Mouse (Mus musculus): ENCODE results near the gene Ccdc63. TPM values are rescaled to one million over a fixed set of nuclear protein-coding genes. Genes with fewer than 3 reads are reported as not detected.

The Ccdc63 gene
- polyA plus RNA-seq, 1 experiment from 2014 or later: not detected

DNA sequence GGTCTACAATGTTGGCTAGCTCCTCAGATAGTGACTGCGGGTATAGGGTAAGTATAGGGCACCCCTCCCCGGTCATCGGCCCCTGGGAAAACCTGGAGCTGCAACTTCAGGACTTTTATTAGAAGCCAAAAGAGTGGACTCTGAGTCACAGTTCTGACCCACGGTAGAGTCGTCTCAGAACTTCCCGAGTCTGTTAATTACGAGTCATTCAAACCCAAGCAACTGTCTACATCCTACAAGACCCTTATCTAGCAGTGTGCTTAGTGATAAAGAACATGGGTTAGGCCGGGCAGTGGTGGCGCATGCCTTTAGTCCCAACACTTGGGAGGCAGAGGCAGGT is 7.6 kb downstream of the Ccdc63 start:
- Histone ChIP-seq H3K27ac (ENCODE audit: low read depth) (no peak overlapping the region), H3K9ac (ENCODE audit: low read length) (no peak overlapping the region), H3K4me1 (replicated peaks; ENCODE audit: control insufficient read depth, insufficient read depth, low read length) (peaks cover 9% of the 10 kb centered on the region), H3K4me3 (ENCODE audit: low read depth, low read length) (no peak overlapping the region), H3K9me3 (ENCODE audit: control insufficient read depth, low read length) (no peaks in the 10 kb centered on the region), H3K27me3 (replicated peaks; ENCODE audit: control insufficient read depth, insufficient read depth, low read length) (no peaks in the 10 kb centered on the region), H3K4me2 (ENCODE audit: low read length) (no peak overlapping the region), H3K36me3 (ENCODE audit: control insufficient read depth, insufficient read depth, low read length) (no peaks in the 10 kb centered on the region)
- DNase-seq (ENCODE audit: low spot score) (no peak), ATAC-seq (replicated peaks; ENCODE audit: low FRiP score, low TSS enrichment, low read depth) (no peak)
- 85% methylated on average over 9 of the region's 9 CpGs for WGBS

DNA sequence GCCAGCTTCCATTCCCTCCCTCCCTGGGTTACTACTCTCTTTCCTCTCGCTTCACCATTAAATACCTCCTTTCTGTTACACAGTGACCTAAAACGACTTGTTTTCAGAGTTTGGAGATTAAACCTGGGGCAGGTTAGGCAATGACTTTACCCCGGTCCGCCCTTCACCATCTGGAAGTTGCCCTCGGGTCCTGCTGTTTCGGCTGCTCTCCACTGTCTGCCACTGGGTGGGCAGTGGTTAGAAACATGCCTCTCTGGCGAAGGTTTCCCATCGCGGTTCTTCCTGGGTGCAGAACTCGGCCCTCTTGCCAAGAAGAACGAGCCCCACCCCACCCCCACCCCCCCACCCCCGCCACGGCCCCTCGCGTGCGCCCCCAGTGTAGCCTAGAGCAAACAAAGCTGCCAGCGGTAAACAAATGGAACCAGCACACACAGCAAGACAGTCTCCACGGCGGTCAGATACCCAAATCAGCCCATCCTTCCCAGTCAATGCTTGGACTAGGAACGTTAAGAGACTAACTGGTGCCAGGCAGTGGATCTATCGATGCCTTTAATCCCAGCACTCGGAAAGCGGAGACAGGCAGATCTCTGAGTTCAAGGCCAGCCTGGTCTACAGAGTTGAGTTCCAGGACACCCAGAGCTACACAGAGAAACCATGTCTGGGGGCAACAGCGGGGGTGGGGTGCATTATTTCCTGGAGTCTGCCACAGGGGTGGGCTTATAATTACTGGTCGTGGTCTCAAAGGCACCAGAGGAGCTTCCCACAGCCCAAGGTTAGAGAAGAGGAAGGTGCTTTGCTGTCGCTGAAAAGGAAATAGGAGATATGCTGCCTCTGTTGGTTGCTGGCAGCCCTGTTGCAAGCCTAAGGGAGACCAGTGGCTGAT is 8.2 kb downstream of the Ccdc63 start:
- no peak for ATAC-seq (replicated peaks; ENCODE audit: low FRiP score, low TSS enrichment, low read depth)
- no peaks in the 10 kb centered on the region for H3K36me3 ChIP-seq (ENCODE audit: control insufficient read depth, insufficient read depth, low read length)
- H3K9ac ChIP-seq (ENCODE audit: low read length): no peak overlapping the region
- no peak overlapping the region for H3K27ac ChIP-seq (ENCODE audit: low read depth)
- 20% methylated on average over 26 of the region's 26 CpGs for WGBS
- DNase-seq (ENCODE audit: low spot score): no peak
- H3K4me1 ChIP-seq (replicated peaks; ENCODE audit: control insufficient read depth, insufficient read depth, low read length): peaks cover 9% of the 10 kb centered on the region
- no peaks in the 10 kb centered on the region for H3K9me3 ChIP-seq (ENCODE audit: control insufficient read depth, low read length)
- peak overlapping the region; percentile 28 for H3K4me3 ChIP-seq (ENCODE audit: low read depth, low read length)
- no peaks in the 10 kb centered on the region for H3K27me3 ChIP-seq (replicated peaks; ENCODE audit: control insufficient read depth, insufficient read depth, low read length)
- H3K4me2 ChIP-seq (ENCODE audit: low read length): peak overlapping the region; percentile 79

DNA sequence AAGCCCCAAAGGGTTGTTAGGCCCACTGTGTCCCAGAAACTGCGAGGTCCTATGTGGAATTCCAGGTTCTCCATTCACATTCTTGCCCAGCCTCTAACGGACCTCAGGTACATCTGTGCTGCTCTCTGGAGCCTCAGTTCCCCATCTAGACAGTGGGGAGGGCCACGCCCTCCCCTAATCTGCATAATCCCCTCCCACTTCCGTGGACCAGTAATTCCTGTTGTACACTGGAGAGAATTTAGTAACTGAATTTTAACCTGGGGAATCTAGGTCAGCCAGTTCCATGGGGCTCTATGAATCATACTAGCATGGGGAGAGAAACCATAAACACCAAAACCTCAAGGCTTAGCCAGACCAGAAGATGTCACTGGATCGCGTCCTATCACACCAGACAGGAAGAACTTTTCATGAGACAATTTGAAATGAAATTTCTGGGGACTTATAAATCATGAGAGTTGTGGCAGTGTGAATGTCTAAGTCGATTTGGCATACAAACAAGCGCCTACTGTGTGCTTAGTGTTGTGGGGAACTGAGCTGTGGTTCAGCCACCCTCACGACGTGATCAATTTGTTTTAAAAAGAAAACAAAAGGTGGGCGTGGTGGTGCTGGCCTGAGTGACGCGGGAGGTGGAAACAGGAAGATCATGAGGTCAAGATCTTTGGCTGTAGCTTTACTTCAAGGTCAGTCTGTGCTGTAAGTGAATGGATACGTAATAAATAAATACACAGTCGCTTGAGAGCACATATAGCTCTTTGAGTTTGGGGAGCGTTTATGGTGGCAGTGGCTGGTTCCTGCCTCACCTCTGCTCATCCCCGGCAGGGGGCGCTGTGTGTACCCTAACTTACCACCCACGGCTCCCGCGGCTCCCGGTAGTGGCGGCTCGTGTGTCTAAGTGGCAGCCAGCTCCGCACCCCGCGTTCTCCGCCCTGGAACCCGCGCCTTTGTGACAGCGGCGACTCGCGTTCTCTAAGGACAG is 9.3 kb downstream of the Ccdc63 start:
- Histone ChIP-seq H3K4me2 (ENCODE audit: low read length) (peak overlapping the region; percentile 79), H3K4me1 (replicated peaks; ENCODE audit: control insufficient read depth, insufficient read depth, low read length) (peaks cover 9% of the 10 kb centered on the region), H3K36me3 (ENCODE audit: control insufficient read depth, insufficient read depth, low read length) (no peaks in the 10 kb centered on the region), H3K9me3 (ENCODE audit: control insufficient read depth, low read length) (no peaks in the 10 kb centered on the region), H3K9ac (ENCODE audit: low read length) (no peak overlapping the region), H3K4me3 (ENCODE audit: low read depth, low read length) (peak overlapping the region; percentile 28), H3K27me3 (replicated peaks; ENCODE audit: control insufficient read depth, insufficient read depth, low read length) (no peaks in the 10 kb centered on the region), H3K27ac (ENCODE audit: low read depth) (no peak overlapping the region)
- ATAC-seq (replicated peaks; ENCODE audit: low FRiP score, low TSS enrichment, low read depth): no peak; the same call in 1 of the 2 replicates
- 11% methylated on average over 34 of the region's 34 CpGs for WGBS
- peak; percentile 94 for DNase-seq (ENCODE audit: low spot score)

DNA sequence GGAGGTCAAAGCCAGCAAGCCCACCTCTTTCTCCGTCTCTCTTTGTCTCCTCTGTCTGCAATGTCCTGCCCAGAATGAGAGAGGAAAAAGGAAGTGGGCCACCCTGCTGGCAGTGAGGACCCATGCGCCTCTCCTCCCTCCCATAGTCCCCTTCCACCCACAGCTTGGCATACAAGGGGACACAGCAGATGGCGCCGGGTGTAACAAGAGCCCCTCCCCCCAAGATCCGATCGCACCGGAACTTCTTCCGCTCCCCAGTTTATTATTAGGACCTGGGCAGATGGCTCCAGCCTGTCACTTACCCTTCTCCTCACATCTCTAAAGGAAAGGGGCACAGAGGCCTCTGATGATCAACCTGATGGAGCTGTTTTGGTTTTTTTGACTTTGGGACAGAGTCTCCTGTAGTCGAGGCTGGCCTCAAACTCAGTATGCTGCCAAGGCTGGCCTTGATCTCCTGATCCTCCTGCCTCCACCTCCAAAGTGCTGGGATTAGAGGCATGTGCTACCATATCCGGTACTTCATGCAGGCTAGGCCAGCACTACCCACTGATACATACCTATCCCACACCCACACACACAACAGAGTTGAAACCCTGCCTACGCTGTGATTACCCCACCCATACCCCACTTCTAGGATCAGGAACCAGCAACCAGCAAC is 10.2 kb downstream of the Ccdc63 start:
- H3K27ac ChIP-seq (ENCODE audit: low read depth): no peak overlapping the region
- H3K9ac ChIP-seq (ENCODE audit: low read length): no peak overlapping the region
- 79% methylated on average over 11 of the region's 11 CpGs for WGBS
- H3K4me2 ChIP-seq (ENCODE audit: low read length): no peak overlapping the region
- H3K27me3 ChIP-seq (replicated peaks; ENCODE audit: control insufficient read depth, insufficient read depth, low read length): no peaks in the 10 kb centered on the region
- no peaks in the 10 kb centered on the region for H3K36me3 ChIP-seq (ENCODE audit: control insufficient read depth, insufficient read depth, low read length)
- no peaks in the 10 kb centered on the region for H3K9me3 ChIP-seq (ENCODE audit: control insufficient read depth, low read length)
- no peak for DNase-seq (ENCODE audit: low spot score)
- ATAC-seq (replicated peaks; ENCODE audit: low FRiP score, low TSS enrichment, low read depth): no peak
- H3K4me1 ChIP-seq (replicated peaks; ENCODE audit: control insufficient read depth, insufficient read depth, low read length): peaks cover 9% of the 10 kb centered on the region
- H3K4me3 ChIP-seq (ENCODE audit: low read depth, low read length): no peak overlapping the region

DNA sequence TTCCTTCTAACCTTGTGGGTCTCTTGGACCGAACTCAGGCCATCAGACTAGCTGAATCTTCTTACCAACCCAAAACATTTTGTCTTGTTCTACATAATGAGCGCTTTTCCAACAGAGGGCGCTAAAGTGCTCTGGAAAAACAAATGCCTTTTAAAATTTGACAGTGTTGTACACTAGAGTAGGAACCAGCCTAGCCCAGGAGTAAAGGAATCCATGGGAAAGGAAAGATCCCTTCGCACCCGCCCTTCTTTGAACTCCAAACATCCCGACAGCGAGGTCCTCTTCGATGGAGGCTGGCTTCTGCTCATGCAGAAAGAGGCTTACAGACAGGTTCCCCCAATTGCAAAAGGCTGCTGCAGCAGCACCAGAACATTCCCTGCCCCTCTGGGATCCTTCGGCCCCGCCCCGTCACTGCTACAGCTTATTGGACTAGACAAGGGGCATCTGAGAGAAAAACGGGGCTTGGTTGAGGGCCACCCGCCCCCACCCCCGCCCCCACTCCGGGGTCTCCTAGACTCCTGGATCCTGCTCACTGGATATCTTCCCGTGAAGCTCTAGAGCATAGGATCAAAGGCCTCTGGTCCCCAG is 11.5 kb downstream of the Ccdc63 start:
- Histone ChIP-seq H3K9ac (ENCODE audit: low read length) (no peak overlapping the region), H3K27me3 (replicated peaks; ENCODE audit: control insufficient read depth, insufficient read depth, low read length) (no peaks in the 10 kb centered on the region), H3K4me1 (replicated peaks; ENCODE audit: control insufficient read depth, insufficient read depth, low read length) (peaks cover 9% of the 10 kb centered on the region), H3K4me2 (ENCODE audit: low read length) (0 out of 2 replicates have a peak overlapping the region, but pooled peaks have one; percentile 4), H3K9me3 (ENCODE audit: control insufficient read depth, low read length) (no peaks in the 10 kb centered on the region), H3K36me3 (ENCODE audit: control insufficient read depth, insufficient read depth, low read length) (no peaks in the 10 kb centered on the region), H3K4me3 (ENCODE audit: low read depth, low read length) (no peak overlapping the region), H3K27ac (ENCODE audit: low read depth) (no peak overlapping the region)
- DNase-seq (ENCODE audit: low spot score) (peak; percentile 84), ATAC-seq (replicated peaks; ENCODE audit: low FRiP score, low TSS enrichment, low read depth) (no peak)
- 31% methylated on average over 16 of the region's 16 CpGs for WGBS

DNA sequence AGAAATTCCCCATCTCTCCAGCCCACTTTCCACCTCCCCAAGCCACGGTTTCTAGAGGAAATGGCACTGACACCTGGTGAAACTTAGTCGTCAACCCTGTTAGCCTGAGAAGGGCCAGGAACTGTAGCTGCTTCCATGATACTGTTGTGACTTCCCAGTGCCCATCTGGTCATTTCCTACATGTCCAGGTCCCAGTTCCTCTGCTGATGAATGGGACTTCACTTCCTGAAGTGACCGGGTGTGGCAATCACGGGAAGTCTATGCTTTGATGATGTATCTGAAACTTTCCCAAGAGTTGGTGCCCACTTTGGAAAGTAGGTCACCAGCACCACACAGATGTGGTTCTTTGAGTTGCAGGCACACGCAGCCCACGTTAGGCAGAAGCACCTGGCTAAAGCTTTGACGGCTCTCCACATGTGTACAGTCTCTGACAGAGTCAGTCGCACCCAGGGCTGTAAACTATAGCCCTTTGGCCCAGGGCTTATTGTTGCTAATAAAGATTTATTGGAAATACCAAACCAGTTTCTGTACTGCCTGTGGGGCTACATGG is 15.3 kb downstream of the Ccdc63 start:
- H3K36me3 ChIP-seq (ENCODE audit: control insufficient read depth, insufficient read depth, low read length): no peaks in the 10 kb centered on the region
- H3K27ac ChIP-seq (ENCODE audit: low read depth): no peak overlapping the region
- no peaks in the 10 kb centered on the region for H3K4me1 ChIP-seq (replicated peaks; ENCODE audit: control insufficient read depth, insufficient read depth, low read length)
- H3K9me3 ChIP-seq (ENCODE audit: control insufficient read depth, low read length): no peaks in the 10 kb centered on the region
- H3K4me3 ChIP-seq (ENCODE audit: low read depth, low read length): no peak overlapping the region
- no peak overlapping the region for H3K4me2 ChIP-seq (ENCODE audit: low read length)
- H3K9ac ChIP-seq (ENCODE audit: low read length): no peak overlapping the region
- ATAC-seq (replicated peaks; ENCODE audit: low FRiP score, low TSS enrichment, low read depth) (no peak), DNase-seq (ENCODE audit: low spot score) (no peak)
- 69% methylated on average over 8 of the region's 8 CpGs for WGBS
- H3K27me3 ChIP-seq (replicated peaks; ENCODE audit: control insufficient read depth, insufficient read depth, low read length): no peaks in the 10 kb centered on the region

DNA sequence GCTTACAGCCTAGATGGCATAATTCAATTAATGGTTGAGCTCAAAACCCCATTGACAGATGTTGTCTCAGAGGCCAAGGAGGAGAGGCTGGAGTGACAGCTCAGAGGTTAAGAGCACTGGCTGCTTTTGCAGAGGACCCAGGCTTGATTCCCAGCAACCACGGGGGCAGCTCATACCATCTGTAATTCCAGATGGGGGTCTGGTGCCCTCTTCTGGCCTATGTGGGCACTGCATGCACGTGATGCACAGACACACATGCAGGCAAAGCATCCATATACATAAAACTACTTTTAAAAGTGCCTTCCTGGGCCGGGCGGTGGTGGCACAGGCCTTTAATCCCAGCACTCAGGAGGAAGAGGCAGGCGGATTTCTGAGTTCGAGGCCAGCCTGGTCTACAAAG is 24.4 kb downstream of the Ccdc63 start:
- H3K27me3 ChIP-seq (replicated peaks; ENCODE audit: control insufficient read depth, insufficient read depth, low read length): no peaks in the 10 kb centered on the region
- no peak overlapping the region for H3K4me2 ChIP-seq (ENCODE audit: low read length)
- ATAC-seq (replicated peaks; ENCODE audit: low FRiP score, low TSS enrichment, low read depth) (no peak), DNase-seq (ENCODE audit: low spot score) (no peak)
- WGBS: 89% methylated on average over 6 of the region's 6 CpGs
- no peak overlapping the region for H3K27ac ChIP-seq (ENCODE audit: low read depth)
- H3K4me1 ChIP-seq (replicated peaks; ENCODE audit: control insufficient read depth, insufficient read depth, low read length): no peaks in the 10 kb centered on the region
- no peaks in the 10 kb centered on the region for H3K9me3 ChIP-seq (ENCODE audit: control insufficient read depth, low read length)
- H3K9ac ChIP-seq (ENCODE audit: low read length): no peak overlapping the region
- H3K4me3 ChIP-seq (ENCODE audit: low read depth, low read length): no peak overlapping the region
- H3K36me3 ChIP-seq (ENCODE audit: control insufficient read depth, insufficient read depth, low read length): no peaks in the 10 kb centered on the region

DNA sequence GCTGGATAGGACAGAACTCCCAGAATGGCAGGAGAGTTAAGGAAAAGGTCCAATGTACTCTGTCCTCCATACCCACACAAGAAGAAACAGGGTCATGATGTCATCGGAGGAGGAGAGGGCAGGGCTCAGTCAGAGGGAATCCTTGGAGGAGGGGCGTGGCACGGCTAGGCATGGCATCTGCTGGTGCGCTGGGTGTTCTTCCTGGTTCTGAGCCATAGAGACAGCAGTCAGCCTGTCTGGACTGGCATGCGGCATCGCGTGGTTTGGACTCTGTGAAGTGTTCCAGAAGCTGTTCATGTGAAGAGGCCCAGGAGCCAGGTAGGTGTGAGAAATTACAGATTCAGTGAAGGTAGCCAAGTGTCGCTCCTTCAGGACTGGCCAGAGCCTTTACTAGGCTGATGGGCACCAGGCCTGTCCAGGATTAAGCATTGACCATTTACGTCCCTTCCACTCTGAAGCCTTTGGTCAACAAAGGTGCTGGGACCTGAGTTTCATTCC is 25.3 kb downstream of the Ccdc63 start:
- H3K27me3 ChIP-seq (replicated peaks; ENCODE audit: control insufficient read depth, insufficient read depth, low read length): no peaks in the 10 kb centered on the region
- H3K36me3 ChIP-seq (ENCODE audit: control insufficient read depth, insufficient read depth, low read length): no peaks in the 10 kb centered on the region
- H3K9ac ChIP-seq (ENCODE audit: low read length): no peak overlapping the region
- no peak for DNase-seq (ENCODE audit: low spot score)
- 91% methylated on average over 9 of the region's 9 CpGs for WGBS
- no peak overlapping the region for H3K4me3 ChIP-seq (ENCODE audit: low read depth, low read length)
- no peaks in the 10 kb centered on the region for H3K9me3 ChIP-seq (ENCODE audit: control insufficient read depth, low read length)
- no peak for ATAC-seq (replicated peaks; ENCODE audit: low FRiP score, low TSS enrichment, low read depth)
- H3K4me1 ChIP-seq (replicated peaks; ENCODE audit: control insufficient read depth, insufficient read depth, low read length): no peaks in the 10 kb centered on the region
- H3K4me2 ChIP-seq (ENCODE audit: low read length): no peak overlapping the region
- no peak overlapping the region for H3K27ac ChIP-seq (ENCODE audit: low read depth)

Measured in intestine, embryonic 14.5 days (tissue).